In the genomic region with DNA sequence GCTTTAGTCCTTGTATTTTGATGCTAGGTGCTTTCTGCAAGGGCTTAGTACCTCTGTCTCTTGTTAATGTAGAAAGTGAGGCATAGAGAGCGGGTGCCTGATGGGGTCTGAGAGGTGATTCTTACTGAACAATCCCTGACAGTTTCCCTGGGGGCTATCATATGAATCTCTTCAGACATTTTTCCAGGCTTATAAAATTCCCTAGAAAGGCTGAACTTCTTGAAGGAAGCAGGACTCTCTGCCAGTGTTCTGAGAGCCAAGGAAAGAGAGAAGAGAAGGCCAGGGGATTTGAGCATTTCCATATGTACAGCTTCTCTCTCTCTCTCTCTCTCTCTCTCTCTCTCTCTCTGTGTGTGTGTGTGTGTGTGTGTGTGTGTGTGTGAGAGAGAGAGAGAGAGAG, we compare ENCODE assay signal across 26 mouse cellular contexts.
A peak's percentile ranks its signal among the peaks of the same experiment; 100 is the strongest.
DNase-seq lines count a peak whose midpoint lies in the region; ATAC-seq and TF ChIP-seq lines count a peak whose summit lies in the region.
"Had no signal": no experiment of that assay in that cellular context is flagged by ENCODE, and none has a peak within 500 bp of the region (broad histone marks: within the 10 kb centered on the region; RNA-seq: fewer than 3 reads in every experiment).

No protein-coding gene starts in this region.

- no peak for TF ChIP-seq EP300 in CH12.LX (IDR thresholded peaks at IDR 0.05; ENCODE audit: low read length)

- H3K9me3 ChIP-seq in embryonic facial prominence, embryonic 13.5 days: no peaks in the 10 kb centered on the region
- no peaks in the 10 kb centered on the region for H3K9me3 ChIP-seq in embryonic facial prominence, embryonic 10.5 days
- H3K9me3 ChIP-seq in lung, embryonic 14.5 days (ENCODE audit: low read depth, low read length): no peaks in the 10 kb centered on the region
- no peaks in the 10 kb centered on the region for H3K9me3 ChIP-seq in CH12.LX (replicated peaks; ENCODE audit: low read length)
- no peaks in the 10 kb centered on the region for H3K9me3 ChIP-seq in kidney, embryonic 14.5 days (ENCODE audit: control insufficient read depth, low read length)
- H3K9me3 ChIP-seq: embryonic facial prominence, embryonic 12.5 days; G1E; heart, embryonic 12.5 days; heart, embryonic 15.5 days had no signal

- H3K9ac ChIP-seq in embryonic facial prominence, embryonic 13.5 days: no peak overlapping the region
- H3K9ac ChIP-seq in lung, embryonic 14.5 days: no peak overlapping the region
- no peak overlapping the region for H3K9ac ChIP-seq in CH12.LX (ENCODE audit: insufficient read depth, low read depth)
- H3K9ac ChIP-seq in kidney, embryonic 14.5 days (ENCODE audit: low read depth, low read length): no peak overlapping the region
- H3K9ac ChIP-seq: embryonic facial prominence, embryonic 12.5 days; forebrain, postnatal 0 days; heart, embryonic 12.5 days; heart, embryonic 15.5 days; hindbrain, embryonic 14.5 days had no signal

- H3K79me2 ChIP-seq in CH12.LX (replicated peaks; ENCODE audit: control insufficient read depth, extremely low read depth, insufficient read depth, poor library complexity, severe bottlenecking): no peaks in the 10 kb centered on the region

- no peaks in the 10 kb centered on the region for H3K27me3 ChIP-seq in embryonic facial prominence, embryonic 13.5 days
- H3K27me3 ChIP-seq in embryonic facial prominence, embryonic 10.5 days (replicated peaks; ENCODE audit: low read depth, poor library complexity, severe bottlenecking): no peaks in the 10 kb centered on the region
- H3K27me3 ChIP-seq in lung, embryonic 14.5 days (ENCODE audit: insufficient read depth, low read length): no peaks in the 10 kb centered on the region
- no peaks in the 10 kb centered on the region for H3K27me3 ChIP-seq in CH12.LX (replicated peaks)
- no peaks in the 10 kb centered on the region for H3K27me3 ChIP-seq in kidney, embryonic 14.5 days (ENCODE audit: control insufficient read depth, insufficient read depth, low read length)
- H3K27me3 ChIP-seq: embryonic facial prominence, embryonic 12.5 days; heart, embryonic 12.5 days; heart, embryonic 15.5 days; Patski had no signal

- no peak for TF ChIP-seq RAD21 in CH12.LX (IDR thresholded peaks at IDR 0.05; ENCODE audit: low read depth, low read length)

- dilution Hi-C loops in CH12.LX (cut with MboI; ENCODE audit: extremely low pct_ligation_motif_present, extremely low pct_unique_long_range_greater_than_20kb, low sequenced_read_pairs): no loop called here

- H3K4me1 ChIP-seq in embryonic facial prominence, embryonic 13.5 days: peaks cover 10% of the 10 kb centered on the region
- H3K4me1 ChIP-seq in embryonic facial prominence, embryonic 10.5 days: 0 out of 2 replicates have a peak, but pooled peaks cover 5% of the 10 kb centered on the region
- no peaks in the 10 kb centered on the region for H3K4me1 ChIP-seq in lung, embryonic 14.5 days (ENCODE audit: insufficient read depth)
- H3K4me1 ChIP-seq in CH12.LX (ENCODE audit: control insufficient read depth in 1 of 2, insufficient read depth in 2 of 2): peaks cover 0 to 39% of the 10 kb centered on the region in 2 experiments; a peak in 2 of 4 replicates
- H3K4me1 ChIP-seq in kidney, embryonic 14.5 days (ENCODE audit: control insufficient read depth, insufficient read depth, low read length): no peaks in the 10 kb centered on the region
- H3K4me1 ChIP-seq: embryonic facial prominence, embryonic 12.5 days; heart, embryonic 12.5 days; heart, embryonic 15.5 days had no signal

- in situ Hi-C loops in CH12.LX (cut with MboI; ENCODE audit: low pct_ligation_motif_present, low pct_unique_long_range_greater_than_20kb, low sequenced_read_pairs): no loop called here

- H3K36me3 ChIP-seq in embryonic facial prominence, embryonic 13.5 days: no peaks in the 10 kb centered on the region
- no peaks in the 10 kb centered on the region for H3K36me3 ChIP-seq in embryonic facial prominence, embryonic 10.5 days (replicated peaks)
- H3K36me3 ChIP-seq in lung, embryonic 14.5 days (ENCODE audit: insufficient read depth): peaks cover 7% of the 10 kb centered on the region; the same call in 1 of the 2 replicates
- peaks cover 30 to 41% of the 10 kb centered on the region in 2 experiments for H3K36me3 ChIP-seq in CH12.LX (replicated peaks in 1 of 2; ENCODE audit: control insufficient read depth in 1 of 2, insufficient read depth in 1 of 2, low read length in 1 of 2)
- no peaks in the 10 kb centered on the region for H3K36me3 ChIP-seq in kidney, embryonic 14.5 days (ENCODE audit: control insufficient read depth, insufficient read depth, low read length)
- H3K36me3 ChIP-seq: embryonic facial prominence, embryonic 12.5 days had no signal

- no peak for TF ChIP-seq POLR2A in CH12.LX (IDR thresholded peaks at IDR 0.05; ENCODE audit: low read depth, low read length)

- H3K4me3 ChIP-seq in embryonic facial prominence, embryonic 13.5 days: no peak overlapping the region
- no peak overlapping the region for H3K4me3 ChIP-seq in embryonic facial prominence, embryonic 10.5 days
- no peak overlapping the region for H3K4me3 ChIP-seq in lung, embryonic 14.5 days (ENCODE audit: low read depth, low read length)
- no peak overlapping the region for H3K4me3 ChIP-seq in CH12.LX (replicated peaks in 1 of 3; ENCODE audit: low read depth in 2 of 3, low read length in 2 of 3, poor library complexity in 1 of 3)
- H3K4me3 ChIP-seq in kidney, embryonic 14.5 days (ENCODE audit: low read length): no peak overlapping the region
- H3K4me3 ChIP-seq: embryonic facial prominence, embryonic 12.5 days; gastrocnemius, adult 2 months; heart, embryonic 12.5 days; heart, embryonic 15.5 days had no signal

- no peak for ATAC-seq in embryonic facial prominence, embryonic 13.5 days (ENCODE audit: insufficient number of reproducible peaks, insufficient read depth, low FRiP score, low TSS enrichment, low read depth)
- ATAC-seq in lung, embryonic 14.5 days (ENCODE audit: insufficient read depth): no peak
- ATAC-seq in kidney, embryonic 14.5 days (ENCODE audit: low FRiP score, low TSS enrichment): no peak
- ATAC-seq: forebrain, embryonic 14.5 days; forebrain, postnatal 0 days; hindbrain, postnatal 0 days; inflammation-experienced regulatory T-cells, adult 6 months; Patski had no signal

- H3K27ac ChIP-seq in embryonic facial prominence, embryonic 13.5 days: peak overlapping the region; percentile 57; the same call in 1 of the 2 replicates
- no peak overlapping the region for H3K27ac ChIP-seq in embryonic facial prominence, embryonic 10.5 days (replicated peaks)
- no peak overlapping the region for H3K27ac ChIP-seq in lung, embryonic 14.5 days (ENCODE audit: low read depth)
- H3K27ac ChIP-seq in CH12.LX (ENCODE audit: insufficient read depth, low read depth): no peak overlapping the region
- H3K27ac ChIP-seq in kidney, embryonic 14.5 days (ENCODE audit: low read depth, low read length): no peak overlapping the region
- H3K27ac ChIP-seq: embryonic facial prominence, embryonic 12.5 days; gastrocnemius, adult 2 months; heart, embryonic 15.5 days; hindbrain, embryonic 14.5 days; hindbrain, postnatal 0 days had no signal

- no peak for DNase-seq in embryonic facial prominence, embryonic 10.5 days (ENCODE audit: low spot score)
- DNase-seq in lung, embryonic 14.5 days: peak; percentile 13
- no peak for DNase-seq in lung, postnatal 4 days
- no peak for DNase-seq in CH12.LX (ENCODE audit: extremely low read depth)
- DNase-seq: adrenal gland, postnatal 10 days; adrenal gland, postnatal 36 days; cerebellum, adult 18-20 months; cerebellum, adult 9-10 months; cerebellum, postnatal 14 days; forebrain, postnatal 0 days; gastrocnemius, adult 2 months; gastrocnemius, postnatal 14 days; heart, adult 18-20 months; heart, postnatal 10 days; heart, postnatal 4 days had no signal

- WGBS in embryonic facial prominence, embryonic 13.5 days: 70% methylated on average over 1 of the region's 1 CpGs
- WGBS in embryonic facial prominence, embryonic 10.5 days: 82% methylated on average over 1 of the region's 1 CpGs
- WGBS in lung, embryonic 14.5 days: 78% methylated on average over 1 of the region's 1 CpGs
- 72% methylated on average over 1 of the region's 1 CpGs for WGBS in kidney, embryonic 14.5 days

- no peak for TF ChIP-seq CTCF in lung, embryonic 14.5 days (IDR thresholded peaks at IDR 0.05; ENCODE audit: low read depth)
- TF ChIP-seq CTCF in CH12.LX (conservative IDR thresholded peaks at IDR 0.05 in 1 of 2, IDR thresholded peaks at IDR 0.05 in 1 of 2; ENCODE audit: low read depth in 2 of 2, low read length in 2 of 2): no peak

- no peak overlapping the region for H3K4me2 ChIP-seq in embryonic facial prominence, embryonic 13.5 days
- H3K4me2 ChIP-seq in lung, embryonic 14.5 days: no peak overlapping the region
- H3K4me2 ChIP-seq in CH12.LX (ENCODE audit: insufficient read depth, low read depth, poor library complexity, severe bottlenecking): no peak overlapping the region
- H3K4me2 ChIP-seq in kidney, embryonic 14.5 days (replicated peaks; ENCODE audit: low read depth, low read length): no peak overlapping the region
- H3K4me2 ChIP-seq: embryonic facial prominence, embryonic 12.5 days; heart, embryonic 12.5 days; heart, embryonic 15.5 days; hindbrain, embryonic 14.5 days had no signal

TF ChIP-seq in CH12.LX, 34 proteins besides CTCF, POLR2A, EP300 and RAD21:
- TF ChIP-seq POLR2AphosphoS2 (IDR thresholded peaks at IDR 0.05; ENCODE audit: low read depth, low read length) (peak; percentile 15; the same call in 1 of the 2 replicates), MYC (IDR thresholded peaks at IDR 0.05; ENCODE audit: low read depth, low read length) (no peak)
TF ChIP-seq in CH12.LX: peak in this region for 1.
